Mouse (Mus musculus) MEL (cell line): ENCODE results near the gene Bach2.

Experiments used
- CTCF ChIP-seq, 3 experiments: IDR thresholded peaks in 2 of 3; conservative IDR thresholded peaks in 1 of 3; 2 replicates each; pipeline ENCODE4 v1.5.1; 2011 to 2012; ENCODE audit warnings: low read length in 3 of 3, low read depth in 2 of 3, mild to moderate bottlenecking in 2 of 3, improper control_type of control experiment in 1 of 3, inconsistent platforms in 1 of 3, mixed read lengths in 1 of 3, moderate library complexity in 1 of 3; ENCODE audit not compliant: control insufficient read depth in 1 of 3, insufficient read depth in 1 of 3, poor library complexity in 1 of 3, severe bottlenecking in 1 of 3
- E2F4 ChIP-seq: IDR thresholded peaks from 2 replicates; pipeline ENCODE4 v1.6.1; 2011; ENCODE audit warnings: low read depth, low read length, improper control_type of control experiment, borderline replicate concordance
- EP300 ChIP-seq, 2 experiments: IDR thresholded peaks; 2 replicates each; pipeline ENCODE4 v1.6.1; 2011; ENCODE audit warnings: improper control_type of control experiment in 2 of 2, low read length in 2 of 2, low read depth in 1 of 2, mild to moderate bottlenecking in 1 of 2
- GATA1 ChIP-seq: IDR thresholded peaks from 2 replicates; pipeline ENCODE4 v1.6.1; 2011; ENCODE audit warnings: low read depth, low read length, improper control_type of control experiment
- HCFC1 ChIP-seq: IDR thresholded peaks from 2 replicates; pipeline ENCODE4 v1.6.1; 2012; ENCODE audit warnings: low read depth, mild to moderate bottlenecking, inconsistent platforms, low read length, improper control_type of control experiment, moderate library complexity
- KAT2A ChIP-seq: conservative IDR thresholded peaks from 2 replicates; pipeline ENCODE4 v1.6.1; 2012; ENCODE audit warnings: low read depth, low read length, improper control_type of control experiment, inconsistent platforms
- MYB ChIP-seq: IDR thresholded peaks from 2 replicates; pipeline ENCODE4 v1.6.1; 2011; ENCODE audit warnings: mild to moderate bottlenecking, low read depth, low read length, improper control_type of control experiment
- POLR2A ChIP-seq, 2 experiments: IDR thresholded peaks; 2 replicates each; pipeline ENCODE4 v1.6.1; 2011 to 2012; ENCODE audit warnings: low read length in 2 of 2, mild to moderate bottlenecking in 2 of 2, control low read depth in 1 of 2, improper control_type of control experiment in 1 of 2, low read depth in 1 of 2, moderate library complexity in 1 of 2; ENCODE audit not compliant: control insufficient read depth in 1 of 2, insufficient read depth in 1 of 2, poor library complexity in 1 of 2
- POLR2AphosphoS2 ChIP-seq: IDR thresholded peaks from 2 replicates; pipeline ENCODE4 v1.6.1; 2011; ENCODE audit warnings: low read length, improper control_type of control experiment
- TCF12 ChIP-seq: IDR thresholded peaks from 2 replicates; pipeline ENCODE4 v1.6.1; 2014; ENCODE audit warnings: low read depth, mild to moderate bottlenecking, inconsistent platforms, low read length, improper control_type of control experiment, moderate library complexity
- USF1 ChIP-seq: IDR thresholded peaks from 2 replicates; pipeline ENCODE4 v1.6.1; 2014; ENCODE audit warnings: low read depth, mild to moderate bottlenecking, inconsistent platforms, low read length, improper control_type of control experiment, moderate library complexity
- USF2 ChIP-seq, 2 experiments: IDR thresholded peaks; 2 replicates each; pipeline ENCODE4 v1.6.1; 2011 to 2012; ENCODE audit warnings: improper control_type of control experiment in 2 of 2, low read length in 2 of 2, borderline replicate concordance in 1 of 2, inconsistent platforms in 1 of 2, low read depth in 1 of 2, mild to moderate bottlenecking in 1 of 2; ENCODE audit not compliant: insufficient read depth in 1 of 2
- ZC3H11A ChIP-seq: IDR thresholded peaks from 2 replicates; pipeline ENCODE4 v1.6.1; 2012; ENCODE audit warnings: low read depth, mild to moderate bottlenecking, inconsistent platforms, low read length, improper control_type of control experiment
- ZKSCAN1 ChIP-seq: IDR thresholded peaks from 2 replicates; pipeline ENCODE4 v1.6.1; 2012; ENCODE audit warnings: low read depth, mild to moderate bottlenecking, inconsistent platforms, low read length, improper control_type of control experiment, moderate library complexity

- TF ChIP-seq USF1 (no peak), POLR2AphosphoS2 (no peak), USF2 (IDR thresholded peaks at IDR 0.05; ENCODE audit: borderline replicate concordance in 1 of 2, insufficient read depth in 1 of 2, low read depth in 1 of 2, low read length in 2 of 2) (no peak), E2F4 (no peak), ZC3H11A (no peak), HCFC1 (no peak), EP300 (IDR thresholded peaks at IDR 0.05; ENCODE audit: low read depth in 1 of 2, low read length in 2 of 2) (no peak), KAT2A (no peak), GATA1 (no peak), CTCF (IDR thresholded peaks at IDR 0.05 in 2 of 3, conservative IDR thresholded peaks at IDR 0.05 in 1 of 3; ENCODE audit: control insufficient read depth in 1 of 3, insufficient read depth in 1 of 3, low read depth in 2 of 3, low read length in 3 of 3, poor library complexity in 1 of 3, severe bottlenecking in 1 of 3) (no peak), ZKSCAN1 (no peak), POLR2A (IDR thresholded peaks at IDR 0.05; ENCODE audit: control insufficient read depth in 1 of 2, insufficient read depth in 1 of 2, low read depth in 1 of 2, low read length in 2 of 2, poor library complexity in 1 of 2) (no peak), TCF12 (no peak), MYB (no peak)
These were observed 300.4 kb downstream of the Bach2 start for GRCm38 (mm10) chr4:32538987-32539386.
